Mouse (Mus musculus): Measurements from ENCODE around the gene Arl6. TPM values are rescaled to one million over a fixed set of nuclear protein-coding genes. Genes with fewer than 3 reads are reported as not detected.

Gene Arl6
- polyA plus RNA-seq, 1 experiment = 0.93 TPM

DNA sequence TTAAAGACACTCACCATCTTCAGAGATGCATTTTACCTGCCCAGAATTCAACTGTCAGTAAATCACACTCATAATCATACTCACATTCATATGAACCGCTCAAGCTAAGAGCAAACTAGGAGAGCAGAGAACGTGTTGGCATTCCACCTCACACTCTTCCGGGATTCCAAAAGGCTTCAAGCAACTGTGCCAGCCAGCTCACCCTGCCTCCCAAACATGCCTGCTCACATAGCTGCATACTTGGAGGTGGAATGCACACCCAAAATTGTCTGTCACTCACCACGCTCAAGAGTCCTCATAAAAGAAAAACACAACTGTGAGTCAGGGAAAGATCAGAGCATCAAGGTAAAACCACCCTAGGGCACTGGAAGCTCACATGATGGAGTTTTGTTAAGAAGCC, 72.8 kb downstream of the Arl6 start:
- no peaks in the 10 kb centered on the region for H3K27me3 ChIP-seq (ENCODE audit: control insufficient read depth, insufficient read depth, low read length)
- H3K4me1 ChIP-seq (replicated peaks; ENCODE audit: control insufficient read depth, insufficient read depth, low read length) = no peaks in the 10 kb centered on the region
- TF ChIP-seq CTCF (IDR thresholded peaks at IDR 0.05; ENCODE audit: borderline replicate concordance, control insufficient read depth, extremely low read depth, insufficient read depth, low read length, poor library complexity) = no peak
- TF ChIP-seq POLR2A (IDR thresholded peaks at IDR 0.05; ENCODE audit: control insufficient read depth, extremely low read depth, insufficient read depth, low read length, poor library complexity) = no peak
- no peaks in the 10 kb centered on the region for H3K36me3 ChIP-seq (ENCODE audit: control insufficient read depth, insufficient read depth, low read length)
- 94% methylated on average over 4 of the region's 4 CpGs for WGBS
- H3K4me3 ChIP-seq (ENCODE audit: control insufficient read depth, insufficient read depth, low read length) = no peak overlapping the region
- no peak overlapping the region for H3K27ac ChIP-seq (ENCODE audit: control insufficient read depth, insufficient read depth, low read length)
- DNase-seq = no peak

DNA sequence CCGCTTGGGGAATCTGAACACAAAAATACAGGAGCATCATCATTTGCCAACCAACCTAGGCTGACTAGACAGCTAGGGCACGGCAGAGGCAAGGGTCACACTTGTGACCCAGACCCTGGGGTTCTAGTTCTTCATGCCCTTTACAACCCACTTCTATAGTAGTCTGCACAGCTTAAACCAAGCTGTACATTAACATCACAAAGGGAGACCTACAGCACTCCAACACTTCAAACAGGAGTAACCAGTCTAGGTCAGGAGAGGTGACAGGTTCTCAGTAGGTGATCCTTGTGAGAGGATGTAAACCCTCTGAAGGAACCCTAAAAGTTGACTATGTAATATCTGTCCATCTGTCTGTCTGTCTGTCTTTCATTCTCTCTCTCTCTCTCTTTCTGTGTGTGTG, 73.6 kb downstream of the Arl6 start:
- WGBS = 97% methylated on average over 2 of the region's 2 CpGs
- Histone ChIP-seq H3K27me3 (ENCODE audit: control insufficient read depth, insufficient read depth, low read length) (no peaks in the 10 kb centered on the region), H3K36me3 (ENCODE audit: control insufficient read depth, insufficient read depth, low read length) (no peaks in the 10 kb centered on the region)

DNA sequence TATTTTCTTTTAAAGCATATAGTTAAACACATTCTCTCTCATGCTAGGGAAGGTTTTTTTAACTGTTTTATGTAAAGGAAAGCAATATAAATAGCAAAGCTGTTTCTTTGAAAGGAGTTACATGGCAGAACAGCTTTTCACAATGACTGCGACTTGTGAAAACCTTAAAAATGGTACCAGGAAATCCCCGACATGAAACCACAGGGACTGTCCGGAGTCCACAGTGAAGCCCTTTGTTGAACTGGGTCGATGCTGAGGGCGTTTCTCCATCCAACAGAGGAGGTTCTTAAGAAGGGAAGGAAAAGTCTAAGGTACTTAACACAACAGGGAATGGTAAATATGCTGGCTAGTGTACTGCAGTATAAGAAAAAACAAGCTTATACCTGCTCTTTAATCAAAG, 75.2 kb downstream of the Arl6 start:
- WGBS = 87% methylated on average over 5 of the region's 5 CpGs
- H3K27me3 ChIP-seq (ENCODE audit: control insufficient read depth, insufficient read depth, low read length) = no peaks in the 10 kb centered on the region
- no peak for DNase-seq
- no peak overlapping the region for H3K27ac ChIP-seq (ENCODE audit: control insufficient read depth, insufficient read depth, low read length)
- no peaks in the 10 kb centered on the region for H3K36me3 ChIP-seq (ENCODE audit: control insufficient read depth, insufficient read depth, low read length)
- TF ChIP-seq CTCF (IDR thresholded peaks at IDR 0.05; ENCODE audit: borderline replicate concordance, control insufficient read depth, extremely low read depth, insufficient read depth, low read length, poor library complexity) (no peak), POLR2A (IDR thresholded peaks at IDR 0.05; ENCODE audit: control insufficient read depth, extremely low read depth, insufficient read depth, low read length, poor library complexity) (no peak)
- no peaks in the 10 kb centered on the region for H3K4me1 ChIP-seq (replicated peaks; ENCODE audit: control insufficient read depth, insufficient read depth, low read length)
- H3K4me3 ChIP-seq (ENCODE audit: control insufficient read depth, insufficient read depth, low read length) = no peak overlapping the region

More for the DNA sequence above, 73.6 kb downstream of the Arl6 start:
- DNase-seq = no peak
- Histone ChIP-seq H3K4me1 (replicated peaks; ENCODE audit: control insufficient read depth, insufficient read depth, low read length) (no peaks in the 10 kb centered on the region), H3K4me3 (ENCODE audit: control insufficient read depth, insufficient read depth, low read length) (no peak overlapping the region), H3K27ac (ENCODE audit: control insufficient read depth, insufficient read depth, low read length) (no peak overlapping the region)
- TF ChIP-seq POLR2A (IDR thresholded peaks at IDR 0.05; ENCODE audit: control insufficient read depth, extremely low read depth, insufficient read depth, low read length, poor library complexity) = no peak
- TF ChIP-seq CTCF (IDR thresholded peaks at IDR 0.05; ENCODE audit: borderline replicate concordance, control insufficient read depth, extremely low read depth, insufficient read depth, low read length, poor library complexity) = no peak

Other genes starting within 250 kb of the Arl6 start
- gene Gabrr3, start 232.1 kb downstream of the Arl6 start, polyA plus RNA-seq (2012; rRNA removed) = 0.03 TPM in 1 of 2 replicates, not detected in the other
- 8.3 and 8.9 TPM in 2 replicates for gene Riox2, start 167.6 kb downstream of the Arl6 start, polyA plus RNA-seq (2012; rRNA removed)
- 1.0 and 1.4 TPM in 2 replicates for gene Crybg3, start 38.4 kb downstream of the Arl6 start, polyA plus RNA-seq (2012; rRNA removed)